ENCODE assay signal across 8 mouse cellular contexts in the genomic region with DNA sequence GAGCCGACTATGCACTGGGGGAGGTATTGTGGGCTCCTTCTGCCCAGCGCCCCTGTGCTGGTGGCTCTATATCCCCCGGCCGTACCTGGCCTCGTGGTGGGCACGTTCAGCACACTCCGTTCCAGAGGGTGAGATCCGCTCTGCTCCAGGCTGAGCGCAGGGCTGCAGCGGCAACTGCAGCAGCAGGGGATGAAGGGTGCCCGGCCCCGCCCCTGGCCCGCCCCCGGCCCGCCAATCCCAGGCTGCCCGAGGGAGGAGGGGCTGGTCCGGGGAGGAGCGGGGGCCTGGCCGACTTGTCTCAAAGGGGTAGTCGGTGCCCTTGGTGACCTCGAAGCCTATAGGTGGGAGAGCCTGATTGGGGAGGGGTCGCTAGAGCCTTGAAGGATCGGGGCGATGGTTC. TPM values are rescaled to one million over a fixed set of nuclear protein-coding genes. Genes with fewer than 3 reads are reported as not detected.
DNase-seq lines count a peak whose midpoint lies in the region; ATAC-seq lines count a peak whose summit lies in the region.

No protein-coding gene starts in this region.

- H3K27me3 ChIP-seq in intestine, embryonic 15.5 days (replicated peaks), result peaks cover 12% of the 10 kb centered on the region
- peaks cover 84% of the 10 kb centered on the region for H3K27me3 ChIP-seq in liver, embryonic 15.5 days

- under 1% methylated on average over 24 of the region's 24 CpGs for WGBS in intestine, embryonic 15.5 days
- 2% methylated on average over 24 of the region's 24 CpGs for WGBS in liver, embryonic 15.5 days (ENCODE audit: insufficient replicate concordance)

- peak overlapping the region; percentile 53 for H3K9ac ChIP-seq in intestine, embryonic 15.5 days
- H3K9ac ChIP-seq in liver, embryonic 15.5 days, result peak overlapping the region; percentile 45; the same call in 1 of the 2 replicates

- H3K9me3 ChIP-seq in intestine, embryonic 15.5 days, result no peaks in the 10 kb centered on the region
- H3K9me3 ChIP-seq in liver, embryonic 15.5 days (replicated peaks), result no peaks in the 10 kb centered on the region

- H3K36me3 ChIP-seq in intestine, embryonic 15.5 days, result no peaks in the 10 kb centered on the region
- no peaks in the 10 kb centered on the region for H3K36me3 ChIP-seq in liver, embryonic 15.5 days (replicated peaks)

- peak; percentile 21 for DNase-seq in CD4-positive, CD25-positive, alpha-beta regulatory T cell, adult 2 months (ENCODE audit: low read depth, low spot score)
- peak; percentile 57 to 61 for DNase-seq in gastrocnemius, postnatal 4 days (ENCODE audit: low spot score in 2 of 2)
- DNase-seq in retina, adult 2 months (ENCODE audit: low read depth, low spot score), result peak; percentile 76
- DNase-seq in T-cell, adult 2 months (ENCODE audit: low spot score), result no peak

- peak overlapping the region; percentile 97 for H3K4me2 ChIP-seq in intestine, embryonic 15.5 days (replicated peaks)
- H3K4me2 ChIP-seq in liver, embryonic 15.5 days, result peak overlapping the region; percentile 56

- no peak for ATAC-seq in CD4-positive, CD25-positive, alpha-beta regulatory T cell, adult 4 months
- peak; percentile 51; the same call in 1 of the 2 replicates for ATAC-seq in common myeloid progenitor, adult 5-6 weeks (replicated peaks; ENCODE audit: low read depth, poor library complexity, severe bottlenecking)
- ATAC-seq in intestine, embryonic 15.5 days, result peak; percentile 90
- peak; percentile 80 for ATAC-seq in liver, embryonic 15.5 days (ENCODE audit: insufficient read depth)

- no peak overlapping the region for H3K27ac ChIP-seq in intestine, embryonic 15.5 days
- peak overlapping the region; percentile 45; the same call in 1 of the 2 replicates for H3K27ac ChIP-seq in liver, embryonic 15.5 days (replicated peaks)

- H3K4me3 ChIP-seq in intestine, embryonic 15.5 days (replicated peaks), result peak overlapping the region; percentile 43
- peak overlapping the region; percentile 51 for H3K4me3 ChIP-seq in liver, embryonic 15.5 days (replicated peaks)

- peaks cover 23% of the 10 kb centered on the region for H3K4me1 ChIP-seq in intestine, embryonic 15.5 days (replicated peaks)
- peaks cover 18% of the 10 kb centered on the region for H3K4me1 ChIP-seq in liver, embryonic 15.5 days (replicated peaks)

RNA-seq across cellular contexts. Expression of a gene that starts 2.1 kb away (rescaled TPM):
- polyA plus RNA-seq in CD4-positive, CD25-positive, alpha-beta regulatory T cell, adult 4 months (2017; shearing (Covaris generic)), result not detected
- not detected in 2 replicates for total RNA-seq in common myeloid progenitor, adult 5-6 weeks (2017)
- 10 to 100 TPM; 10.6 to 11.3 TPM for total RNA-seq in gastrocnemius, postnatal 4 days (2021)
- 8.4 and 16.0 TPM in 2 replicates for polyA plus RNA-seq in intestine, embryonic 15.5 days (2015; fragmentation: Nextera tagmentation; extraction: Ambion mirVana)
- 35.0 and 50.9 TPM in 2 replicates for polyA plus RNA-seq in liver, embryonic 15.5 days (2015; fragmentation: Nextera tagmentation; extraction: Ambion mirVana)

RNA-seq across cellular contexts. Expression of a gene that starts 12.3 kb away (rescaled TPM):
- 1 to 10 TPM in 1 of 2 experiments, not detected in 1; 1.6 TPM for polyA plus RNA-seq in CD4-positive, CD25-positive, alpha-beta regulatory T cell, adult 4 months (2017; shearing (Covaris generic))
- not detected in 2 replicates for total RNA-seq in common myeloid progenitor, adult 5-6 weeks (2017)
- not detected for total RNA-seq in gastrocnemius, postnatal 4 days (2021)
- 0.82 and 1.9 TPM in 2 replicates for polyA plus RNA-seq in intestine, embryonic 15.5 days (2015; fragmentation: Nextera tagmentation; extraction: Ambion mirVana)
- polyA plus RNA-seq in liver, embryonic 15.5 days (2015; fragmentation: Nextera tagmentation; extraction: Ambion mirVana), result 1.2 and 1.3 TPM in 2 replicates

RNA-seq across cellular contexts. Expression of a gene that starts 32.1 kb away (rescaled TPM):
- 100 to 1,000 TPM; 120 to 139 TPM for polyA plus RNA-seq in CD4-positive, CD25-positive, alpha-beta regulatory T cell, adult 4 months (2017; shearing (Covaris generic))
- total RNA-seq in common myeloid progenitor, adult 5-6 weeks (2017), result 319 and 345 TPM in 2 replicates
- total RNA-seq in gastrocnemius, postnatal 4 days (2021), result 100 to 1,000 TPM; 307 to 340 TPM
- polyA plus RNA-seq in intestine, embryonic 15.5 days (2015; fragmentation: Nextera tagmentation; extraction: Ambion mirVana), result 334 and 335 TPM in 2 replicates
- polyA plus RNA-seq in liver, embryonic 15.5 days (2015; fragmentation: Nextera tagmentation; extraction: Ambion mirVana), result 162 and 167 TPM in 2 replicates

RNA-seq across cellular contexts. Expression of a gene that starts 43.1 kb away (rescaled TPM):
- not detected for polyA plus RNA-seq in CD4-positive, CD25-positive, alpha-beta regulatory T cell, adult 4 months (2017; shearing (Covaris generic))
- 0.23 TPM in 1 of 2 replicates, not detected in the other for total RNA-seq in common myeloid progenitor, adult 5-6 weeks (2017)
- total RNA-seq in gastrocnemius, postnatal 4 days (2021), result 10 to 100 TPM; 26.4 to 27.2 TPM
- 8.9 and 11.2 TPM in 2 replicates for polyA plus RNA-seq in intestine, embryonic 15.5 days (2015; fragmentation: Nextera tagmentation; extraction: Ambion mirVana)
- polyA plus RNA-seq in liver, embryonic 15.5 days (2015; fragmentation: Nextera tagmentation; extraction: Ambion mirVana), result 0.76 and 0.92 TPM in 2 replicates

RNA-seq across cellular contexts. Expression of a gene that starts 58.2 kb away (rescaled TPM):
- polyA plus RNA-seq in CD4-positive, CD25-positive, alpha-beta regulatory T cell, adult 4 months (2017; shearing (Covaris generic)), result not detected
- not detected in 2 replicates for total RNA-seq in common myeloid progenitor, adult 5-6 weeks (2017)
- 10 to 100 TPM; 50.9 to 52.0 TPM for total RNA-seq in gastrocnemius, postnatal 4 days (2021)
- 34.7 and 37.5 TPM in 2 replicates for polyA plus RNA-seq in intestine, embryonic 15.5 days (2015; fragmentation: Nextera tagmentation; extraction: Ambion mirVana)
- 0.74 and 0.77 TPM in 2 replicates for polyA plus RNA-seq in liver, embryonic 15.5 days (2015; fragmentation: Nextera tagmentation; extraction: Ambion mirVana)
